Mouse (Mus musculus): ENCODE data around the gene Gstp1.
"Not testable (repeated sequence)": the region's sequence is repeated elsewhere in the genome, so short reads cannot be mapped to it uniquely, and the experiment has no call there.

Gstp1 gene

DNA sequence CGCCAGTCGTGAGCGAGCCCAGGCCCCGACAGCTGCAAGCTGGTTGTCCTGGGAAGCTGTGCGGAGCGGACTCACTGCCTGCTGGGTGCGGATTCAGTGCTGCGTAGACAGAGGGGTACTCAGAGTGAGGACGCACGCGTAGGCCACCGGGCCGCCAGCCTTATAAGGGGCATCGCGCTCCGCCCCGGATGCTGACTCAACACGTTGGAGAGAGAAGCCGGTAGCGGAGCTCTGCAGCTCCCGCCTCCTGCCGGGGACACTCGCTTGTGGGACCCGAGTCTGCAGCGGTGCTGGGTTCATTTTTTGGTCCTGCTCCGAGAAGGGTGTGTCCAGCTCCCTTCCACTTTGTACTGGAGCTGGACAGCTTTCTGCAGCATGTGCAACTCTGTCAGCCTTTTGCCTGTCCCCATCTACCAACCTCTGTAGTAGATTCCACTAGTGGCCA is at the start of gene Gstp1:
TSS of gene Gstp1 (minus strand) at position 198 of the 445 bp plus-strand sequence.
- DNase-seq, result peak; percentile 89

DNA sequence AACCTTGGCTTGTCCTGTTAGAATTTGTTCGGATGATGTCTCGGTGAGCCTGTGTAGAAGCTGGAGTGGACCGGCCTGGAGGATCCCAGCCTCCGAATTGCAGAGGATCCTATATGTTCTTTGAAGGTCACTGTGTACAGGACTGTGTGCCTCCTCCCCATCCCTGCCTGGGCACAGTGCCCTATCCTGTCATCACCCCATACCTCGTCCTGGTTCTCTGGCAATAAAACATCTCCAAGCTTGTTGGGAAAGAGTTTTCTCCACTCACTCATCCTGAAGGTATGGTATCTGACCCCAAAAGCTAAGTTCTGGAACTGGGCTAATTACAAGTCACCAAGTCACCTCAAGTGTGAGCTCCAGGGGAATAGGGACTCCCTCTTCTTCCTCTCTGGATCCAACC is 49.3 kb upstream of the Gstp1 start:
- no peak for DNase-seq

DNA sequence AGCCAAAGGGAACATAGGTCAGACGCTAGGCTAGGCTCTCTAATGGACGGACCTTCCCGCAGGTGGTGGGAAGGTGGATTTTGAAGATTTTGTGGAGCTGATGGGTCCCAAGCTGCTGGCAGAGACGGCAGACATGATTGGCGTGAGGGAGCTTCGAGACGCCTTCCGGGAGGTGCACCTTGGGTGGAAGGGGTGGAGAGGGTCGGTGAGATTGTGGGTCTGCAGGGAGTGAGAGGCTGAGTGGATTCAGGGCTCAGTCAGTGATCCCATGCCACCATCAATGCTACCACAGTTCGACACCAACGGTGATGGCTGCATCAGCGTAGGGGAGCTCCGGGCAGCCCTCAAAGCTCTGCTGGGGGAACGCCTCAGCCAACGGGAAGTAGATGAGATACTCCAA is 48.4 kb upstream of the Gstp1 start:
- DNase-seq, result no peak

DNA sequence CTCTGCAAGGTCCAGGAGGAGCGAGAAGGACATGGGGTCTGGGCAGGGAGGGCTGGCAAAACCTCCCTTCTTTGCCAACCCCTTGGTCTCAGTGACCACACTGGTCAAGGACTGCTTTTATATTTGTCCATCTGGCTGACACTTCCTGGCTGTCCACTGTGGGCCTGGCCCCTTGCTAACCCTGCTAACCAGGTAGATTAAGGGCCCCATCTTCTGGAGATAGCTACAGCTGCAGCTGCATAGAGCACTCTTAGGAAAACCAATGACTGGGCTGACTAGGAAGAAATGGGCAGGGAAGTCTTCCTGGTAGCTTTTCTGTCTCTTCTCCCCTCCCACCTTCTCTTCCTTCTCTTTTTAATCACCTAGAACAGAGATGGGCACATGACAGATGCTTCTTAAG is 47.2 kb upstream of the Gstp1 start:
- no peak for DNase-seq

DNA sequence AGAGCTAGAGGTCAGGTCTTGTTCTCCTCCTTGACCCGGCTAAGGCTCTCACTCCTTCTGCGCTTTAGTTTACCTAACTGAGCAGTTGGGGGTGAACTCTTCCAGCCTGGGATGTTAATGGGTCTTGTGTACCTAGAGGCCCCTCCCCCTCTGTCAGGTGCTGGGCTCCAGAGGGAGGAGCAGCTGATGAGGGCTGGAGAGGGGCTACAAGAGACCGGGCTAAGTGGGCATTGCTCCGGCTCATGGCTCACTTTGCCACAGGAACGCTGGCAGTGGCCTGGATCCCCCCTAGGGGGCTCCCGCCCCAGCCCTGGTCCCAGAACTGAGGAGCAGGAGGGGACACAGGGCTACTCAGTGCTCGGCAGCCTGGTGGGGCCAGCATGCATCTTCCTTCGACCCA is 46.0 kb upstream of the Gstp1 start:
- peak; percentile 40 for DNase-seq

DNA sequence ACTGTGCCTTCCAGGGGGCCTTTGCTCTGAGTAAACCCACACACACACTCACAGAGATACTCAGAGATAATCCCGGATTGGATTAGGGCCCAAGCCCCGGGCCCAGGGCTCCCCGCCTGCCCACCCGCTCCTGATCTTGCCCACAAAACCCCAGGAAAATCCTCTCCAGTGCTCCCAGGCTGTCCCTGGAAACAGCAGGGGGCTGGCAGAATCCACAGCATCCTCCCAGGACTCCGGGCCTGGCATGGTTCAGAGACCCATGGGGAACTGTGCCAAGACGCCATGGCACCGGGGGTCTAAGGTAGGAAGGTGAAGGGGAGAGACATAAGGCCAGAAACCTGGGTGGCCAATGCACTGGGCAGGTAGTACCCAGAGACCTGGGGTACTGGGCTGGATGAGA is 45.5 kb upstream of the Gstp1 start:
- peak; percentile 26 for DNase-seq

DNA sequence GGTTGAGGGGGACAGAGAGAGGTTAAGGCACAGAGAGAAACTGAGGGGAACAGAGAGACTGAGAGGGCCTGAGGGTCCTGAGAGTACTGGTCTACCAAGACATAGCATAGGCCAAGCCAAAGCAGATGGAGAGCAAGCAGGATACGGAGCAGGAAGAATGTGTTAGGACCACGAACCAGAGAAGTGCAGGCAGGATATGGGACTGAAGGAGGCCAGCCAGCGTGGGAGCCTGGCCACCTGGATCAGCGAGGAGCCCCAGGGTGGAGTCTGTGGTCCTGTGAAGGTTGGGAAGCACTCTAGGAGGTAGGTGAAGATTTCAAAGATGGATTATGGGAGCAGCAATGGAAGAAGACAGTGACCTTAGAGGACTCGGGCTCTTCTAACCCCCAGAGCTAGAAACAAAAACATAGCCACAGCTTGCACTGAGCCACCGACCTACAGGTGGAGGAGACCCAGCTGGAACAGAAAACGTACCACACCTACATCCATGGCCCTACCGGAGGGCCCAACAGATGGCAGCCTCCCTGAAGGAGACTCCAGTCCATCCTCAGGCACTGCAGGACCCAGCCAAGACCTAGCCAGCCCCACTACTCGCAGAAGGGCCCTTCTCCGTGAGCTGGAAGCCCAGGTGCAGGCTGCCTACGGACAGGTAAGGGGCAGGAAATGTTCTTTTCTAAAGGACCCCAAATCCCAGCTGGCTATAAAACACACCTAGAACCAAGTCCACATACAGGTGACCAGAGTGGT is 44.6 kb upstream of the Gstp1 start:
- DNase-seq, result no peak

DNA sequence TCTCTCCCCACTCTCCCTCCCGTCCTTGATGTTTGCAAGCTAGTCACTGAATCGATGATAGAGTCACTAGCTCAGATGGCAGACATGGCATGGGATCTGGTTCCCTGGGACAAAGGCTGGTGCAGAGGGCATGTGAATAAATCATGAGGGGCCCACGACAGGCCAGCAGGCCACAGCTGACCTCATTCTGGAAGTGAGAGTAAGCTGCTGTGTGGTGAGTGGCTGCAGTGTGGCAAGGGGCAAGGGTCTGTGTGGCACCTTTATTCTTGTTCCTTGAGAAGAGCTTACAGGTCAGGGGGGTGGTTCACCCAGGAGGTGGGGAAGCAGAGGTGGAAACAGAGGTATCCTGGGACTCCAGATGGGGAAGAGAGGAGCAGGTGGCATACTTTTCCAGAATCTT is 43.6 kb upstream of the Gstp1 start, which contains the start of gene Cabp2:
TSS of gene Cabp2 (plus strand) at position 185 of the 400 bp plus-strand sequence.
- DNase-seq, result peak; percentile 35

DNA sequence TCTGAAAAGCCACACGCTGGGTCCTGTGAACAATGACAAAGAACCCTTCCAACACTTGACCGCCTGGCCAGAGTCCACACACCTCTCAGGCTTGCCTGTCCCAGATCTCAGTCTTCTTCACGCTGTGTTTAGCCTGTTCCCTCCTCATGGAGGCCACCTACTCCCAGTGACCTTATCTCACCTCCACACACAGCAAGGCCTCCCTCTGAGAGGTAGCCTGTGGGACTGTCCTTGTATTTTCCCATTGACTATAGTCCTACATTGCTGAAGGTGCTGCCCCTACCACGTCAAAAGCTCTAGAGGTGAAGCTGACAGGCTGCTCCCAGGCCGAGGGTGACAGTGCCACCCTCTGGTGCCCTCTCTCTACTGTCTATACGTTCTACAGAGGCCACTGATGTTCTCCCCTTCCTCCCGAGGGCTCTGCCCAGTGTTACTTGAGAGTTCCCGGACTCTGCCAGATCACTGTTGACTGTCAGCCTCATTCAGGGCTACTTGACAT is 42.8 kb upstream of the Gstp1 start:
- DNase-seq, result no peak

DNA sequence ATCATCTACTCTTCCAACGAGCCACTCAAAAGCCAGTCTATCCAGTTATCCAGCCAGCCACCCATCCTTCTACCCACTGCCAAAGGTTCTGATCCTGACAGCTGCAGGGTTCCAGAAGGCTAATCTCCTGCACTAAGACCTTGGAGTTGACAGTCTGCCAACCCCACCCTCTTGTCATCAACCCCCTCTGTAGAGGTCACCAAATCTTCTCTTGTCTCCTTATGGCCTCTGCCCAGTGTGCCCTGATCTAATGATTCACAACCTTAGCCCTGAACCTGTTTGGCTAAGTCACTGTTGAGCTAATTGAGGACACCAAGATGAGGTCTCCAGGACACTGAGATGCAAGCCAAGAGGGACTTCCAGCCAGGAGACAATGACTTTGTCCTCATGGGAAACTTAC is 41.8 kb upstream of the Gstp1 start:
- DNase-seq, result no peak

DNA sequence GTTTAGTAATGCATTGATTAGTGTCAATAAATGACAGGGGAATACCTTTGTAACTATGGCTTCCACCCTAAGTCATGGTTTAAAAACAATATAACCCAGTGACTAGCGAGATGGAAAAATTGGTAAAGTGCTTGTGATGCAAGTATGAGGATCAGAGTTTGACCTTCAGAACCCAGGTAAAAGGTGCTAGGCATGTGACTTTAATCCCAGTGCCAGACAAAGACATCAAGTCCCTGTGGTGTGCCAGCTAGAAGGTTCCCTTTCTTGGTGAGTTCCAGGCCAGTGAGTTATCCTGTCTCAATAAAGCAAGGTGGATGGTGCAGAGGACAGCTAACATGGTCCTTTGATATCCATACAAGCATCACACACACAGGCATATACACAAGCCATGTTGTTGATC is 37.7 kb upstream of the Gstp1 start:
- DNase-seq, result no peak

DNA sequence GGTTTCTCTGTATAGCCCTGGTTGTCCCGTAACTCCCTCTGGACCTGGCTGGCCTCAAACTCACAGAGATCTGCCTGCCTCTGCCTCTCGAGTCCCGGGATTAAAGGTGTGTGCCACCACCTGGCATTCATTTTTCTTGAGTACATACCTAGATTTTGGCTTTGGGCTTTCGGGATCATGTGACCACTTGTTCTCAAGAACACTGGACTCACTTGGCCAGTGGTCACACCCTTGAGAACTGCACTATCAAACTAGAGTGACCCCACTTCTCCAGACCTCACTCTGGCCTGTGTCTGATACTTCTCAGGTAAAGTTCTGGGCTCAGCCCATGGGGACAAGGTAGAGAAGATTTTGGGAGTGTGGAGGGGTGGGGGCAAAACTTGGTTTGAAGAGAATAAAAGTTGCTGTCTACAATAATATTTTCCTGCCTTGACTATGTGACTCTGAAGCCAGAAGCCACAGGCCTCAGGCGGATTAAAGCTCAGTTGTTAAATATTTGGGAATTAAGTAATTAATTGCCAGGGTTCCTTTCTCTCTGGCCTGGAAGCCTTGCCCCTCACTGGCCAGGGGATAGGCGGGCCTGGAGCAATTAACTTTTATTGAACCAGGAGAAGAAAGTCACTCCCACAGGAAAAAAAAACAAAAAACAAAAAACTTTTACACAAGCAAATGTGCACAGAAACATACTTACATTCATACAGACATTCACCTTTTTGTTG is 35.1 kb upstream of the Gstp1 start:
- DNase-seq, result no peak

DNA sequence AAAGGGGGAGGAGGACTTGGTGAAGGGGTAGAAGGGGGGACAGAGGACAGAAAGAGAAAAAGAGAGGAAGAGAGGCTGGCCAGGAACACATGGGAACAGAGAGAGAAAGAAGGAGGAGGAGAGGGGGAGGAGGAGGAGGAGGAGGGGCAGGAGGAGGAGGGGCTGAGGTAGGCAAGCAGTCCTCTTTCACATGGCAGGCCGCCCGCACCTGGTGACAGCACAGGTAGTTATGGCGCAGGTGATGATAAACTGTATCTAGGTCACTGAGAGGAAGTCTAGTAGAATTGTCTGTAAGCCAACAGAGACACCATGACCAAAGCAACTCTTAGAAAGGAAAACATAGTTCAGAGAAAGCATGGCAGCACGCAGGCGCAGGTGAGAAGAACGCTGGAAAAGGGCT is 33.6 kb upstream of the Gstp1 start:
- no peak for DNase-seq

DNA sequence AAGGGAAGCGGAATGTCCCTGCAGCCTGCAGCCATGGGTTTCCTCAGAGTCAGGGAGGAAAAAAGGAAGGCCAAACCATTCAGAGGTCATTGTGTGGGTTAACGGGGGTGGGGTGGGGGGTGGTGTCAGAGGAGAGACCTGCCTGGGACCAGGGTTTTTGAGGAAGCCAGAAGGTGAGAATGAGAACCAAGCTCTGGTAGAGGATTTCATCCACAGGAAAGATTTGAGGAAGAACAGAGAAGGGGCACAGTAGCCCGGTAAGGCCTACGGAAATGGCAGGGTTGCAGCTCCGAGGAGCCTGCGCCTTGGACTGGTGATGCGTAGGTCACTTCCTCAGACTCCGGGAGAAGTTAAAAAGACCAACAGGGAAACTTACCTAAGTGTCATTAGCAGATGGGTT is 33.0 kb upstream of the Gstp1 start:
- no peak for DNase-seq

DNA sequence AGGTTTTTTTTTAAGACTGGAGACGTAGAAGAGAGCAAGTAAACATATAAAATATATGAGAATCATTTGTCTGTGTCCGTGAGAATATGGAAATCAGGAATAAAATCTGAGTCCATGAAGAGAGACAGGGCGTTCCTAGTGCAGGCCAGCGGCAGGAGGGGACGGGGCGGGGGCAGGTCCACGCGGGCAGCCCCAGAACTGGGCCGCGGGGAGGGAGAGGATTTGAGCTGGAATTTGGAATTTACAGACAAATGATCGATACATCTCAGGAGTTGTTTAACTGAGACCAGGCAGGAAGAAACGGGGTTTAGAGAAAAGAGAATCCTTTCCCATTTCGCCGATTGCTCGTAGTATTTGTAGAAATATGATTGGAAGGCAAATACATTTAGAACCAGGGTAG is 32.5 kb upstream of the Gstp1 start:
- no peak for DNase-seq

DNA sequence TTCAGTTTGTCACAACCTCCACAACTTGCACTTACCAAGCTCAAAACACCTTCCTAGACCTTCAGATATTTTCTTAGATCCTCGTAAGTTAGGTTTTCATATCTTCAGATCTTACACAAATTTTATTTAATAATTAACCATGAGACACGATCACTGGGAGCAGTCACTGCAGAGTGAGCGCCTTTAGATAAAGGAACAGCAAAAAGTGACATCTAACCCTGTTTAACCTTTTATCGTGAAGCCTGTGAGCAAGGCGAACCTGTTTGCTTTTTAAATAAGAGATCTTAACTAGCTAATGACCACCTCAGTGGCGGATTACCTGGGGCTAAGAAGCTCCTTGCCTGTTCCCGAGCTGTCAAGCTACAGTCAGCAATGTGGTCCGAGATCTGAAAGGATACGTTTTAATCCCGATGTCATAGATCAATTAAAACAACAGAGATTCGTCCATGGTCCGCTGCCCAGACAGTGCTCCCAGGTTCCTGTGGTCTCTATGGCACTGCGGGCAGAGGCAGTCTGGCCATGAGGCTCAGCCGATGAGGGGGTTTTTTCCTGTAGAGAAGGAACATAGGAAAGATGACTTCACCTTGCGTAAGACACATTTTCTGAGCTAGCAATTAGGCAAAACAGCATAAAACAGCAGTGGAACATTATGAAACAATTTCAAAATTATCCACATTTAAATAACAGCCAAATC is 31.1 kb upstream of the Gstp1 start:
- DNase-seq, result no peak

DNA sequence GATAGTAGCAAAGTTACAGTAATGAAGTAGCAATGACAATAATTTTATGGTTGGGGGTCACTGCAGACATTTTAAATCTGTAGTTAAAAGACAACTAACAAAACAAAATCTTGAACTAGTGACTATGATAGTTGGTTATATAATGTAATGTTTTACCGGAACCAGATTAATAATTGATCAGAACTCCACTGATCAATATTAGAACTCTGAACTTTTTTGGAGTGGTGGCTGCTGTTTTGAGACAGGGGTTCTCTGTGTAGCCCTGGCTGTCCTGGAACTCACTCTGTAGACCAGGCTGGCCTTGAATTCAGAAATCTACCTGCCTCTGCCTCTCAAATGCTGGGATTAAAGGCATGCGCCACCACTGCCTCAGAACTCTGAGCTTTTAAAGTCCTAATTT is 30.5 kb upstream of the Gstp1 start:
- DNase-seq, result not testable (repeated sequence)

DNA sequence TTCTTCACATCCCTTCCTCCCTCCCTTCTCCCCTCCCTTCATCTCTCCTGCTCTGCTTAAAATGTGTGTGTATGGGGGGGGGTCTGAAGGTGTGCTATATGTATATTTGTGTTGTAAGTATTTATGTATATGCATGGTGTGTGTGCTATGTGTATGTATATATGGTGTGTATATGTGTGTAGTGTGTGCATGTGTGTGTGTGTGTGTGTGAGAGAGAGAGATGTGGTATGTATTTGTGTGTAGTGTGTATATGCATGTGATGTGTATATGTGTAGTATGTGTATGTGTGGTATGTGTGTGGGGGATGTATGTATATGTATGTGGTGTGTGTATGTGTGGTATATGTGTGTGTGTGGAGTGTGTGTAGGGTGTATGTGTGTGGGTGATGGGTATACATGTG is 29.1 kb upstream of the Gstp1 start:
- no peak for DNase-seq

DNA sequence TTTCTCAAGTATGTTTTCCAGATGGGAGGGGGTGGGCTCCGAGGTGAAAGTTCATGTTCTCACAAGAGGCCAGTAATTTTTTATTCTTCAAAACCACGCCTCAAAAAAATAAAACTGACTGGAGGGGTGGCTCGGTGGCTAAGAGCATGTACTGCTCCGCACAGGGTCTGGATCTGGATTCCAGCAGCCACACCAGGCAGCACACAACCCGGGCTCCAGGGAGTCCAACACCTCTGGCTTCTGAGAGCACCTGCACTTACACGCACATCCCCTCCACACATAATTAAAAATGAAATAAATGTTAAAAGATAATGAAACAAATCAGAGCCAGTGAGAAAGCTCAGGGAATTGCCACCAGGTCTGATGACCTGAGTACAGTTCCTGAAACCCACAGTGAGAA is 28.5 kb upstream of the Gstp1 start:
- DNase-seq, result no peak

DNA sequence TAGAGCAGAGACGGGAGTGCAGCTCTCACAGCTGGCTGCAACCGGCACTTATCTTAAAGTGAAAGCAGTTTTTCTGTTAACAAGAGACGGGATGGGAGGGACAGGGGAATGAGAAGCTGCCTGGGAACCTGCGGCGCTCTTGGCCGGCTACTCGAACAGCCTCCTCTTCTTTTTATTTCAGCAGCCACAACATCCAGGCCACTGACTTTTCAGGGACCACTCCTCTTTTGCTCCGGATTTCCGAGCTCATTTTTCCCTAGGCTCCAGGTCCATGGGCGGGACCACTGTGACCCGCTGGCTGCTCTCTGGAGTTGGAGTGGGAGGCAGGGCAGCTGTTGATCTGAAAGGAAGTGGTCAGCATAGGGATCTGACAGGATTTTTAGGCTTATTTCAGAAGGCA is 26.7 kb upstream of the Gstp1 start:
- DNase-seq, result not testable (repeated sequence)

DNA sequence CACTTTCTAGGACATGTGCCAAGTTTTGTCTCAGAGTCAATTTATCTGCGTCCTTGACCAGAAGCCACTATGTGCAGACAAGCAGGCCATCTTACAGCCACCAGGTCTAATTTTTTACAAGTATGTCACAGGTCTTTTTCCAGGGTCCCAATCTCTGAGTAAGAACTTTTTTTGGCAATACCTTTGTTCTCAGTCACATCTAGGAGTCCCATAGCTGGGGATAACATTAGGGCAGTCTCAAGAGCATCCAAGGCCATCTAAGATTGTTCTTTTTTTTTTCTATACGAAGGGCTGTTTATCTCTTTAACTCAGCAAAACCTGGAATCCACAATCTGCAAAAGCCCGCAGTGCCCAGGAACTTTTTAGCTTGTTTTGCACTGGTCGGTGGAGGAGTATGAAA is 25.6 kb upstream of the Gstp1 start:
- not testable (repeated sequence) for DNase-seq

DNA sequence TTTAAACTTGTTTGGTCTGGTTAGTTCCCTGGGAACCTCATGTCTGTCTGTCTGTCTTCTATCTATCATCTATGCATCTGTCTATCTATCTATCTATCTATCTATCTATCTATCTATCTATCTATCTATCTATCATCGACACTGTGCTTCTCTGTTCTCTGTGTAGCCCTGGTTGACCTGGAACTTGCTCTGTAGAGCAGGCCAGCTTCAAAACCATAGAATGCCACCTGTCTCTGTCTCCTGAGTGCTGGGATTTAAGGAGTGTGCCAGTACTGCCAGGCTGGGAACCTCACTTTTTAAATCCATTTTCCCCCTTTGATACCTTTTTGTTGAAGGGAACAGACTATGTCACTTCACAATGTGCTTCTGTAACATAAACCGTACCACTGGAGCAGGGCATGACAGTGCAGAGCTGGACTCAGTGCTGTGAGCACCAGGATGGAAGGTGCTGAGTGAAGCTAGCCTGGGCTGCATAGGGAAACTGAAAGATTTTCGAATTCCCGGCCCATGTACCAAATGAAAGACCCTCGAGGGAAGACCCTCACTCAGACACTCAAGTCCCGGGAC is 23.2 kb upstream of the Gstp1 start:
- DNase-seq, result no peak
